Mouse (Mus musculus) bone marrow, adult 2 months (tissue): ENCODE measurements around the gene Dpf2. TPM values are rescaled to one million over a fixed set of nuclear protein-coding genes. Genes with fewer than 3 reads are reported as not detected.

ENCODE experiments used
- H3K27ac ChIP-seq: fragments of 200-500 bp; 2 replicates; pipeline ENCODE4 v1.5.1; 2012; ENCODE audit warnings: low read depth, mild to moderate bottlenecking, control low read depth, inconsistent platforms, low read length; ENCODE audit not compliant: control insufficient read depth, poor library complexity, insufficient read depth
- H3K4me1 ChIP-seq: fragments of 200-500 bp; 2 replicates; pipeline ENCODE4 v1.6.1; 2011; ENCODE audit warnings: low read length; ENCODE audit not compliant: control insufficient read depth, insufficient read depth
- H3K4me3 ChIP-seq: fragments of 200-500 bp; replicated peaks from 2 replicates; pipeline ENCODE3; 2011; ENCODE audit warnings: mild to moderate bottlenecking, low read depth, low read length, control low read depth; ENCODE audit not compliant: control insufficient read depth
- CTCF ChIP-seq: fragments of 200-500 bp; IDR thresholded peaks from 2 replicates; pipeline ENCODE4 v1.5.1; 2011; ENCODE audit warnings: low read length, control low read depth; ENCODE audit not compliant: control insufficient read depth, insufficient read depth
- POLR2A ChIP-seq: fragments of 200-500 bp; IDR thresholded peaks from 2 replicates; pipeline ENCODE4 v1.6.1; 2011; ENCODE audit warnings: low read depth, mild to moderate bottlenecking, control low read depth, low read length, borderline replicate concordance; ENCODE audit not compliant: control insufficient read depth
- WGBS: fragments of 180-500 bp; shearing (Covaris S2); methylation state at CpG from one replicate; pipeline ENCODE4 v1.1.7; 2018; 5-methylcytosine and 5-hydroxymethylcytosine counted together
- polyA plus RNA-seq: library from polyadenylated mRNA; stranded (reverse); fragments of >200 nt; gene quantifications from 2 replicates; pipeline ENCODE4 v1.2.4, GENCODE M21; 2011; ENCODE audit warnings: low replicate concordance; ENCODE audit not compliant: missing spikeins, insufficient read depth, insufficient read length

Dpf2 gene
- polyA plus RNA-seq, 1 experiment = 60.8 TPM

DNA sequence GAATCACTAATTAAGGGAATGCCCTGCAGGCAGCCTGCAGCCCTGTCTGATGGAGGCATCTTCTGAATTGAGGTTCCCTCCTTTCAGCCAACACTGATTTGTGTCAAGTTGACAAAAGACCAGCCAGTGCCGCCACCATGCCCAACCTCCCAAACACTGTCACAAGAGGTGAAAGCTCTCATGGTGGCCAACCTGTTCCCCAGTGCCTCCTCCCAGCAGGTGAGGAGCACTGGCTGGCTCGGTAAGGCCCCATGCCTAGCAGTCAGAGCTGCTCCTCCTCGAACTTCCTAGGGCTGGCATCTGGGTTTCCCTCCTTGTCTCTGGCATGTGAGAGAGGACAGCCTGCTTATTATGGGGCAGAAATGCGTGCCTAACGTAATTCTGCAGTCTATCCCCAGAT is 26.9 kb upstream of the Dpf2 start:
- Histone ChIP-seq H3K4me3 (no peak overlapping the region), H3K27ac (no peak overlapping the region), H3K4me1 (no peaks in the 10 kb centered on the region; the same call in 1 of the 2 replicates)
- TF ChIP-seq CTCF = no peak
- no peak for TF ChIP-seq POLR2A
- 88% methylated on average over 5 of the region's 5 CpGs for WGBS

DNA sequence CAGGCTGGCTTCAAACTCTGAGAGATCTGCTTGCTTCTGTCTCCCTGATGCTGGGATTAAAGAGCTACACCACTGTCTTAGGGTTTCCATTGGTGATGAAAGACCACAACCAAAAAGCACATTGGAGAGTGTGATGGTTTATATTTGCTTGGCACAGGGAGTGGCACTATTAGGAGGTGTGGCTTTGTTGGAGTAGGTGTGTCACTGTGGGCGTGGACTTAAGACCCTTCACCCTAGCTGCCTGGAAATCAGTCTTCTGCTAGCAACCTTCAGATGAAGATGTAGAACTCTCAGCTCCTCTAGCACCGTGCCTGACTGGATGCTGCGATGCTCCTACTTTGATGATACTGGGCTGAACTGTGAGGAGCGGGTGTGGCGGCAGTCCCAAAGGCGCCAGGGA is 25.7 kb upstream of the Dpf2 start:
- WGBS = 79% methylated on average over 6 of the region's 6 CpGs
- no peak for TF ChIP-seq CTCF
- TF ChIP-seq POLR2A = no peak
- H3K4me3 ChIP-seq = no peak overlapping the region
- H3K27ac ChIP-seq = no peak overlapping the region
- no peaks in the 10 kb centered on the region; the same call in 1 of the 2 replicates for H3K4me1 ChIP-seq

DNA sequence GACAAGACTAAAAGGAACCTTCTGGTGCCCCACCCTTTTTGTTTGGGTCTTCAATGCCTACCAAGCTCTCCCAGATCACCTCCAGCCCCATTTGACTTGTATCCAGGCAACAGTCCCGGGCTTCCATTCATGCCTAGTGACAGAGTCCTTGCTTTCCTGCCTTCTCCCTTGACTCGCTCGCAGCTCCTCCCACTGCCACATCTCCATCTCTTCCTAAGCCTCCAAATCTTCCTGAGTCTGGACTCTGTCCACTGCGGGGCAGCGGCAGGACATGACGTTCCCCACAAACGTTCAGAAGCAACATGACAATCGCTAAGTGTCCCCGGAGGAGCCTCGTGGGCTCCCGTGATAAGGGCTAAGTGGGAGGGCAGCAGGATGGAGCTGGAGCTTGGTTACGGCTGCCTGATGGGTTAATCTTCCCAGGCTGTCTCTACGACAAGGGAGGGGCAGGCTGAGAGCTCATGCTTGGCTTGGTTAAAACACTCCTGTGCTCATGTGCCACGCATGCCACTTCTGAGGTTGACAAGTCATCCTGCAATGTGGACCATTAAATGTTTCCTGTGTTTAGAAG is 25.1 kb upstream of the Dpf2 start:
- Histone ChIP-seq H3K4me3 (no peak overlapping the region), H3K27ac (no peak overlapping the region; the same call in 1 of the 2 replicates), H3K4me1 (no peaks in the 10 kb centered on the region; the same call in 1 of the 2 replicates)
- no peak for TF ChIP-seq POLR2A
- no peak for TF ChIP-seq CTCF
- 19% methylated on average over 14 of the region's 14 CpGs for WGBS

DNA sequence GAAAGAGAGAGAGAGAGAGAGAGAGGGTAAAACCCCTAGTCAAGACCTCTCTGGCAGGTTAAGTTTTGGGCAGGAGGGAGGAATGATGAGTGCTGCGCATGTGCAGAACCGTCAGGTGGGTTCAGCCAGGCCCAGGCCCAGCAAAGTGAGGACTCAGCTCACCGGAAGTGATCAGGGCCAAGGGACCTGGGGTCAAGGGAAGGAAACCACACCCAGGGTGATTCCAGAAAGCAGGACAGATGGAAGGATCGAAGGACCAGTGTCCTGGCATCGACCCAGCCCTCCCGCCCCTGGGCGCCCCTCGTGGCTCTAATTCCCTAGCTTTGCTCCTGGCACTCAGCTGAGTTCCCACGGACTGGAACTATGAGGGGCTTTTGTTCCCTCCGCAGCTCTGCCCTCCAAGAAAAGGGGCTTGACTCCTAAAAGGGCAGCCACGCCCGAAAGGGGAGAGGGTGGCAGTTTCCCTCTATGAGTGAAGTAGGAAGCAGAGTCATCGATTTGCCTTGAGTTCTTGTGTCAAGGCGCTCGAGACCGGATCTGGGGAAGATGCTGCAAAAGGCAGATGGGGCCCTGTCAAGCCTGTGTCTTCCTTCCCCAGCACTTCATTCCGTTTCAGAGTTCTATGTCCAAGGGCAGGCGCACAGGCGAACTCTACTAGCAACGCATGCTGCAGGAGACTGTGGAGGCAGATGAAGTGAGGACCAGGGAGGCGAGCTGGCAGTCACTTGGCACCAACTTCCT is 24.5 kb upstream of the Dpf2 start:
- no peaks in the 10 kb centered on the region; the same call in 1 of the 2 replicates for H3K4me1 ChIP-seq
- 75% methylated on average over 21 of the region's 21 CpGs for WGBS
- no peak overlapping the region for H3K27ac ChIP-seq
- no peak overlapping the region for H3K4me3 ChIP-seq
- TF ChIP-seq POLR2A (no peak), CTCF (no peak)

DNA sequence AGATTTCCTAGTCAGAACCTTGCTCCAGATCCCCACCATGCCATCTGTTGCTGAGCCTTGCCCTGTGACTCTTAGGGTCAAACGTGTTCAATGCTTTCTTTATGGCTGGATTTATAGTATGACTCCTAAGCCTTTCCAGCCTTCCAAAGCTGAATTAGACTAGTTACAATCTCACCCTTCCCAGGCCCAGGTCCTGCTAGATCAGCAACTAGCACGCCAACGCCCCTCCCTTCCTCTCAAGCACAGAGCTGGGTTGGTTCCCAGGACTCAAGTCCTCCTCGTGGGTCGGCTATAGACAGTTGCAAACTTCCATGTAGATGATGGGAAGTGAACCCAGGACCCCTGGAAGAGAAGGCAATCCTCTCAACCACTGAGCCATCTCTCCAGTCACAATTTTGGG is 22.9 kb upstream of the Dpf2 start:
- WGBS = 58% methylated on average over 5 of the region's 5 CpGs
- TF ChIP-seq CTCF = no peak
- TF ChIP-seq POLR2A = no peak
- no peak overlapping the region for H3K27ac ChIP-seq
- no peaks in the 10 kb centered on the region; the same call in 1 of the 2 replicates for H3K4me1 ChIP-seq
- H3K4me3 ChIP-seq = no peak overlapping the region

DNA sequence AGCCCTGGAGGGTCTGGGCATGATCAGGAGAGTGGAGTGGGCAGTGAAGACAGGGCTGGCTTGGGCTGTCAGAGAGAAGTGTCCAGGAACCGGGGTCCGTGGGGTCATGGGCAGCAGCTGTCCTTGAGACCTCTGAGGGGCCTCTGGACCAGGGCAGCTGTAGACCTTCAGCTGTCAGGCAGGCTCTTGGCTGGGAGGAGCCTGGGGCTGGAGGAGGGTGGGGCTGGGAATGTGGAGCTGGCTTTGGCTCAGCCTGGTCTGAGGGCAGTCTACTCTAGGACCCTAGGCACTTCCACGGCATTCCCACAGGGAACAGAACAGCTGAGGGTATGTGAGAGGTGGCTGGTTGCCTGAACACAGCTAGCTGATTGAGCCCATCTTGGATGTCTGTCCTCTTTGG is 22.5 kb upstream of the Dpf2 start:
- no peak overlapping the region for H3K4me3 ChIP-seq
- H3K4me1 ChIP-seq = no peaks in the 10 kb centered on the region; the same call in 1 of the 2 replicates
- no peak overlapping the region for H3K27ac ChIP-seq
- TF ChIP-seq POLR2A (no peak), CTCF (no peak)
- 75% methylated on average over 3 of the region's 3 CpGs for WGBS

DNA sequence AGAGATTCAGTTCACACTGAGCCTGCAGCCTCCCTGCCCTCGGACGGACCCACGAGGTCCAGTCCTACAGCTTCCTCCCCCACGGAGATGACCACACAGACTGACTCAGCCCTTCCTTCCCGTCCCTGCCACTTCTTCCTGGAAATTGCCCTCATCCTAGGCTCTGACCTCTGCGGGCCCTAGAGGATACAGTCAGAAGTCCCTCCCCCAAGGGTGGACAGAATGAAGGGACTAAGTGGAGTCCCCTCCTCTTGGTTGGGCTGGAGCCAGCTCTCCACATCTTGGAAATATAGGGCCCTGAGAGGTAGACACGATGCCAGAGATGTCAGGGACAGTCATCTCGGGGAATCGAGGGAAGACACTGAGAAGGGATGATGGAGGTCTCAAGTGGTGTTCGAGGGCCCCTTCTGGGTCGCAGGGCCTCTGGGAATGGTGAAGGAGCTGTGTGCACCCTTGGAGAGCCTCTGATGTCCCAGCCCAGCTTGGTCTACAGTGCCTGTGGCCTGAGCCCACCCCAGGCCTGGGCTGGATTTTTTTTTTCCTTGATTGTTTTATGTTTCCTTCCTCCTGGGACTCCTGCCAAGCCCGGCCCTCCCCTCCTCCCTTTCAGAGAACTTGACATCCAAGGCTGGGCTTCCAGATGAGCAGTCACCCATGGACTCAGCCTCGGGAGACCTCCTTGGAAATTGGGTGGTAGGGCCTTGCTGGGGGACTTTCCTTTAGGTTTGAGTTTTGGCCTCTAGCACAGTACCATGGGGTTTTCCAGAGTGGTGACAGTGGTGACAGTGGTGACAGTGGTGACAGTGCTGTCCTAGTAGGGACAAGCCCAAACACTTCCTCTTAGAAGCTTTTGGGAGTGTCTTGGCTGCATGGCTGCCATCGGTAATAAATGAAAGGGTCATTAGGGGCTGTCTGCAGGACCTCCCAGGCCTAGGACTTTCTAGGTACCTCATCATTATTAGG is 17.1 kb upstream of the Dpf2 start:
- Histone ChIP-seq H3K4me3 (no peak overlapping the region), H3K4me1 (peaks cover 2% of the 10 kb centered on the region; the same call in 1 of the 2 replicates), H3K27ac (no peak overlapping the region)
- TF ChIP-seq POLR2A = no peak
- no peak for TF ChIP-seq CTCF
- 49% methylated on average over 14 of the region's 14 CpGs for WGBS

DNA sequence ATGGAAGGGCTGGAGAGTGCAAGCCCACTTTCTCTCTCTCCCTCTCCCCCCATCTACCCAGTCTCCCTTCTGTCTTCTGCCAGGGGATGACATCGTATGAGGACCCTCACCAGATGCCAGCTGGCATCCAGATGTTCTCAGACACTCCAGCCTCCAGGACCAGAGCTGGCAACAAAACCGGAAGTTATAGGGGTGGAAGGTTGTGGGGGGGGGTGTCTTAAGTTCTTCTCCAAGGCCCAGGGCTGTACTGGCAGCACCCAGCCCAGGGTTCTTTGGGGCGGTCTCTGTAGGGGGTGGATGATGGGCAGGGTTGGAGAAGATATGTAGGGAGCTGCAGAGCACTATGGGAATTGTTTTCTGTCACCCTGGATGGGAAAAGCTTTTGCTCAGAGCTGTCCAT is 15.7 kb upstream of the Dpf2 start:
- H3K4me3 ChIP-seq = no peak overlapping the region
- no peak overlapping the region for H3K27ac ChIP-seq
- H3K4me1 ChIP-seq = peaks cover 2% of the 10 kb centered on the region; the same call in 1 of the 2 replicates
- TF ChIP-seq CTCF (no peak), POLR2A (no peak)
- WGBS = 58% methylated on average over 3 of the region's 3 CpGs
